Mouse (Mus musculus) lung, postnatal 4 days (tissue): ENCODE measurements around the gene Cdkn1a.
"Not testable (repeated sequence)": the region's sequence is repeated elsewhere in the genome, so short reads cannot be mapped to it uniquely, and the experiment has no call there.

Experiments used
- DNase-seq, 2 experiments: peaks; one replicate each; pipeline ENCODE4 v3.0.0; 2021

Cdkn1a gene

DNA sequence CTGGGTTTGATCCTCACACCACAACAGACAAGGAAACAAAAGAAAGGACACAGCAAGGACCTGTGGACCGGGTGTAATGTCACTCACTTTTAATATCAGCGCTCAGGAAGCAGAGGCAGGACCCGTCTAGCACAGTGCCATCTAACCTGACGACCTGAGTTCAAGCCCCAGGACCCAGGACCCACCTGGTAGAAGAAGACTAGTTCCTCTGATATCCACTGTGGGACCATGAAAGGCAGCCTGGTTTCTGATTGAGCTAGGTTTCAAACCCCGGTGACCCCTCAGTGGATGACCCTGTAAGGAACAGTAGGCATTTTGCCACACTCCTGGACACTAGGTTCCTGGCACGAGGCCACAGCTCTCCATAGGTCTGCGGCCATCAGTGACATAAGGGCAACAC is 6.1 kb upstream of the Cdkn1a start:
- no peak for DNase-seq

DNA sequence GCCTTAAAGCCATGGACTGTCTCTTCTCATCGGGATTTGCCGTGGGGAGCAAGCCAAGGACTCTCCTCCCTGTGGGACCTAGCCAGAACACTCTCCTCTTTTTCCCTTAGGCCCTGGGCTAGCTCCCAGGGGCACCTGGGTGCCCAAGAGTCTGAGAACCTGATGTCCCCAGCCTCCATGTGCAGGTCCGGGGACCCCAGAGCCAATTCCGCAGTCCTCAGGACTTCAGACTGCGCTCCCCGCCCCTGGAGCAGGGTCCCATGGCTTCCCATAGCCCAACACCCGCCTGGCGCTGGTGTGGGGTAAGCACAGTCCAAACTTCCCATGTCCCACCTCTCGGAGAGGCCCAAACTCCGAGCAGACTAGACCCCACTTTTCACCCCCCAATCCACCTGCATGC is 5.5 kb upstream of the Cdkn1a start:
- peak in 1 of 2 experiments; percentile 17 for DNase-seq

DNA sequence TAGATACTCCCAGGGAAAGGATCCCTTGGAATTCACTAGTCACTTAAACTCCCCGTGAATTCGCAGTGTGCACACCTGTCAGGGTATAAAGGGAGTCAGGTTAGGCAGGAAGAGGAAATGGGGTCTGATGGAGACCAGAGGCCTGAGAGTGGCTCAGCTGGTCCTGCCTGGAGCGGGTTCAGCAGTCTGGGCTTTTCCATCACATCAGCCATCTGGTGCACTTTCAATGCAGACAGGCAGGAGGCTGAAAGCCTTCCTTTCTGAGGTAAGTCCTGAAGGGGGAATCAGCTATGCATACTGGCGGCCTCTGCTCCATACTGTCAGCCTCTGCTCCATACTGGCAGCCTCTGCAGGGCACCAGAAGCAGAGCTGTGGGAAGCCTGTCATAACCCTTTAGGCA is 3.9 kb upstream of the Cdkn1a start:
- peak in 1 of 2 experiments; percentile 8 for DNase-seq

DNA sequence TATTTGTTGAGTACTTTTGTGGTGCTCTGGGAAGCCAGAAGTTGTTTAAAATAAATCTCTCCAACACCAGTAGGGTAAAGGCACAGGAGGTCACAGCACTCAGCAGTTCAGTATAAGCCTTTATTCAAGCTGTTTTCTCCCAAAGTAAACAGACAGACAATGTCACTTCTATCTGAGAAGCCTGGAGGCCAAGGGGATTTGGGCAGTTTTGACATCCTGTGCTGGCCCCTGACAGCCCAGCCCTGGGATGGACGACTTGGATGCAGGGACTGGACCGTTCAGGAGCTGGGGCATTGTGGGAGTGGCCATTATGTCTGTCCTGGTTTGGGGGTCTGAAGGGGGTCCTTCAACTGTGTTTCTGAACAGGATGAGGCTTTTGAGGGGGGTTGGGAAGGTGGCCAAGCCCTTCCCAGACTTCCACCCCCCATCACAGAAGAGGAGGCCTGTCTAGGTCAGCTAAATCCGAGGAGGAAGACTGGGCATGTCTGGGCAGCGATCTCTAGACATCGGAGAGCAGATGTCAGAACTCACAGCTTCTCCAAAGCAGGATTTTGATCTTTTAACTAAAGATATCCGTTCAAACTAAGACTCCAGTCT is 670 bp downstream of the Cdkn1a start:
- no peak for DNase-seq

DNA sequence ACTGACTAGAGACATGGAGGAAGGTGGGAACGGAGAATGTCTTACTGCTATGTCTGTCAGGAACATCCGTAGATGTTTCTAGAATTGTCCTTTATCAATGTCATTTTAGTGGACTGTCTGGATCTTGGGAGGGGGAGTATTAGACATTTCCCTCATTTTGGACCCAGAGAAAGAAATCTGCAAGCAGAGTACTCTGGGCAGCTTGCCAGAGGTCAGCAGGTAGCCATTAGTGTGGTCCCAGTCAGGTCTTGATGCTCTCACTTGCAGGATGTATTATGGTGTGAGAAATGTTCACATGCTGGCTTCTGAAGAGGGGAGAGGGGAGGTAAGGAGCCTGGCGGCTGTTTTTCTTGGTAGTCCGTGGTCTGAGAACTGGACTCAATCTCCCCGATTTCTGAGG is 1.7 kb downstream of the Cdkn1a start:
- DNase-seq = no peak

DNA sequence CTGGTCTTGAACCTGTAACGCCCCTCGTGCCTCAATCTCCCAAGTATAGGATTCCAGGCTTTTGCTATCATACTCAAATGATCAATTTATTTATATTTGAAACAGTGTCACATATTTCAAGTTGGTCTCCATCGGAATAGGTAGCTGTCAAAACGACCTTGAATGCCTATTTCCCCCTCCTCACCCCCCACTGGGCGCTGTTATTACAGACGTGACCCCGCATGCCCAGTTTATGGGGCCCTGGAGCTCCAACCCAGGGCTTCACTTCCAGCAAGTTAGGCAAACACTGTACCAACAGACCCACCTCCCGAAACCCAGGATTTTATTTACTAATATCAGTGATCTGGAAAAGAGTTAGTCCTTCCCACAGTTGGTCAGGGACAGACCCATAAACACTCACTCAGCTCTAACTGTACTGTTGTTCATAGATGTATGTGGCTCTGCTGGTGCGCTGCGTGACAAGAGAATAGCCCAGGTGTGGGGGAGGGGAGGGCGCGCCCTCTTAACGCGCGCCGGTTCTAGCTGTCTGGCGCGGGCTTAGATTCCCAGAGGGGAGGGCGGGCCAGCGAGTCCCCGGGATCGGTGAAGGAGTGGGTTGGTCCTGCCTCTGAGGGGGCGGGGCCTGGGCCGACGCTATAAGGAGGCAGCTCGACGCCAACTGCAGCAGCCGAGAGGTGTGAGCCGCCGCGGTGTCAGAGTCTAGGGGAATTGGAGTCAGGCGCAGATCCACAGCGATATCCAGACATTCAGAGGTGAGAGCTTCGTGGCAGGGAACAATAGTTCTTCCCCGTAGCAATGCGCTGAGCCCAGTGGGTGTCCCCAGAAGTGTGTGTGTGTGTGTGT is 2.6 kb downstream of the Cdkn1a start:
- peak; percentile 93 to 94 for DNase-seq

DNA sequence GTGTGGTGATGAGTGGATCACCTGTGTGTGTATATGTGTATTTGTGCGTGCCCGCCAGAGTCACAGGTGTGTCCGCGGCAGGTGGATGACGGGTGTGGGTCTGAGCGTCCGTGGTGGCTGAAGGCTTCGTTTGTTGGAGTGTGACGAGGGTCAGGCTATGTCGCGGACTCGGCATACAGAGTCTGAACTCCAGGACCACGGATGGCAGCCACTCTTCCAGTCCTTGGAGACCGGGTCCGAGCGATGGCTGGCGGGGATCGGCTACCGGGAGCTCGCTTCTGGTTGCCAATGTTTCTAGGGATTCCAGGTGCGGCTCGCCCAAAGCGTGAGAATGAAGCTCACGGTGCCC is 3.2 kb downstream of the Cdkn1a start:
- DNase-seq = no peak

DNA sequence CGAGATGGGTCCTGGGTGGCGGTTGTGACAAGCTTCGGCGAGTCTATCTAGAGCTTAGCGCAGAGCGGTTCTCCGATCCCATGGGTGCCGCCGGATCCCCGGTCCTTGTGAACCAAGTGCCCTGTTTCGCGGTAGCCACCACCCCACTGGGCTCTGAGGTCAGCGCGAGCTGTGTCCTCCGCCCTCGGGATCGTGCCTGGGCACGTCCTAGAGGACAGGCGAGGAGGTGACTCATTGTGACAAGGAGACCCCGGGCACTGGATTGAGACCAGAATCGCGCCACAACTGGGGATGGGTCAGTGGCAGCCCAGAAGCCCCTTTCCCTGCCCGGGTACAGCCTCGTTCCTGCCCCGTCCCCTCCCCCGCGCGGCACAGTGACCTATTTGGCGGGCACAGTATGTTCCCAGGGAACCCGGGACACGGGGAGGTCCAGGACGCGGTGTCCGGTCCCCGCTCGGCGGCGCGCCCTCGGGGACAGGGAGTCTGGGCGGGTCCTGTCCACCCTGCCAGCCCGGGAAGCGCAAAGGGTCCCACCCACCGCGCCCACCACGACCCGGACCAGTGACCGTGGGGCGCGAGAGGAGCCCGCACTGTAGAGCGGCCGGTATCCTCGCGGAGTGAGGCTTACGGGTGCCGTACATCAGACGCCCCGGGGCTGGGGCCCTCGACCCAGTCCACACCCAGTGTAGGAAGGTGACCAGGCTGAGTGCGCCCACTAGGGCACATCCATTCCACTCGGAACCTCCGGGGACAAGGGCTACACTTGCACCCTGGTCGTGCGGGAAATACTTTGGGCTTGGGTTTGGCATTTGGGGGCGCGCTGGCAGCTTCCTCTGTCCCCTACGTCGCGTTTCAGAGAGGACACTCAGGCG is 3.8 kb downstream of the Cdkn1a start:
- peak; percentile 81 to 85 for DNase-seq

DNA sequence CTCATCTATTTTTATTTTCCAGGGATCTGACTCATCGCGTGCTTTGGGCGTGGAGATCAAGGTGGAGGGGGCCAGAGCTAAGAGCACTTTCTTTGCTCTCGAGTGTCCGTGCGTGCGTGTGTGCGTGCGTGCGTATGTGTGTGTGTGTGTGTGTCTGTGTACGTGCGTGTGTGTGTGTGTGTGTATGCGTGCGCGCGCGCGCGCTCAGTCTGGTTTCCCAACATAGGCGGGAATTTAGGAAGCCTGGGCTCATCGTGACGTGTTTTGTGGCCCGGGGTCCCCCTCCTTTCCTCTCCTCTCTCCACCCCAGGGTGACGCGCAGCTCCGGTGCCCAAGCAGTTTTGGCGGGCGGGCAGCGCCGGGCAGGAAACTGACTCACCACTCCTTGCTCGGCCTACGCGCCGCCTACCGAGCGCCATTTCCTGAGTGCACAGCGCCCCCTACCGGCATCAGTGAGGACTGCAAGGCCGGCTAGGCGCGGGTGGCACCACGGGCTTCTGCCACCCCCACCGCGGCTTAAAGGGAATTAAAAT is 4.5 kb downstream of the Cdkn1a start:
- peak; percentile 98 for DNase-seq

DNA sequence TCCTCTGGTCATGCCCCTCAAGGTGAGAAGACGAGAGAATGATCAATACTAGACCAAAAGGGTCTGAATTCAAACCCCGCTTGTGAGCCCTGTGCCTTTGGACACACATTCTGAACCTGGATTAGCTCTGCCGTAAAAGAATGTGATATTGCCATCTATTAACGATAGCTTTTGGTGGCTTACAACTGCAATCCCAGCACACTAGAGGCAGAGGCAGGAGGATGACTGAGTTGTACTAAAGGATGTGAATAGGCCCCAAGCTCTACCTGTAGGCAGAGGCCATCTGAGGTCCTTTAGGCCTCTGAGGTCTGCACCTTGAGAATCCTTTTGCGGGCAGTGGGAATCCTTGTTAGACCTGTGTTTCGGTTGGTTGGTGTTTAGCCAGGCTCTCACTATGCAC is 5.5 kb downstream of the Cdkn1a start:
- no peak for DNase-seq

DNA sequence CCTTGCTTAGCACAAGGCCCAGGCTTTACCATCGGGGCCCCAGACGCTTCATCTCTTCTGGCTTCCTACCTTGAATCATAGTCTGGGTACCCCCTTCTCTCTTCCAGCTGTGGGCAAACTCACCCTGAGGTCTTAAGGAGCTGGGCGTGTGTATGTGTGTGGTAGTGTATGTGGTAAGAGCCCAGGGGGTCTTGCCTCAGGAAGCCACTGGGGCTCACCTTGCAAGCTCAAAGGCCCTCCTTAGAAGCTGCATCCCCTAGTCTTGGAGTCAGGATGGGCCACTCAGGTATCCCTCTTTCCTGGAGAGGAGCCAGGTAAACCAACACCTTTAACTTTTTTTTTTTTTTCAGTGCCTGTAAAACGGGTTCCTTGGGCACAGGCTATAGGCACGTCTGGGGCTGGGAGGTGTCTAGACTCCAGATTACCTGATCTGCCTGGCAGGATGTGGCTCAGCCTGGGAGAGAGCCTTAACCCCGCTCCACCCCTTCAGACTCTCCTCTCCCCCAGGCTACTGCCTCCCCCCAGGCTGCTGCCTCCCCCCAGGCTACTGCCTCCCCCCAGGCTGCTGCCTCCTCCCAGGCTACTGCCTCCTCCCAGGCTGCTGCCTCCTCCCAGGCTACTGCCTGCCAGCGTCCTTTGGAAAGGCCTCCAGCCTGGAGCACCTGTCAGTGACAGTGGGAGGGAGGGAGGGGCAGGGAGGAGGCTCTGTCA is 6.2 kb downstream of the Cdkn1a start:
- DNase-seq = no peak

DNA sequence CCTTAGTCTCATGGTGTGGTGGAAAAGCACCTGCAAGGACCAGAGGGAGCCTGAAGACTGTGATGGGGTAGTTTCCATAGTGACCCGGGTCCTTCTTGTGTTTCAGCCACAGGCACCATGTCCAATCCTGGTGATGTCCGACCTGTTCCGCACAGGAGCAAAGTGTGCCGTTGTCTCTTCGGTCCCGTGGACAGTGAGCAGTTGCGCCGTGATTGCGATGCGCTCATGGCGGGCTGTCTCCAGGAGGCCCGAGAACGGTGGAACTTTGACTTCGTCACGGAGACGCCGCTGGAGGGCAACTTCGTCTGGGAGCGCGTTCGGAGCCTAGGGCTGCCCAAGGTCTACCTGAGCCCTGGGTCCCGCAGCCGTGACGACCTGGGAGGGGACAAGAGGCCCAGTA is 7.5 kb downstream of the Cdkn1a start:
- no peak for DNase-seq

DNA sequence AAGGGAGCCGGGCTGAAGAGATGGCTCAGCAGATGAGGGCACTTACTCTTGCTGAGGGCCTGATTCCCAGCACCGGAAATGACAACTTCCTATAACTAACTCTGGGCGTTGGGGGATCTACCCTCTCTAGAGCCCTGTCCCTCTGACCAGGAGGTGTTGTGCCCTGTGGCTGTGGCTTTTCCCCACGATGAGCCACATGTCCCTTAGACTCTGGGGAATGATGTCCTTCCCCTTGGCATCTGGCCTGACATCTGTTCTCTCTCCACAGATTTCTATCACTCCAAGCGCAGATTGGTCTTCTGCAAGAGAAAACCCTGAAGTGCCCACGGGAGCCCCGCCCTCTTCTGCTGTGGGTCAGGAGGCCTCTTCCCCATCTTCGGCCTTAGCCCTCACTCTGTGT is 8.3 kb downstream of the Cdkn1a start:
- peak in 1 of 2 experiments; percentile 3 for DNase-seq

DNA sequence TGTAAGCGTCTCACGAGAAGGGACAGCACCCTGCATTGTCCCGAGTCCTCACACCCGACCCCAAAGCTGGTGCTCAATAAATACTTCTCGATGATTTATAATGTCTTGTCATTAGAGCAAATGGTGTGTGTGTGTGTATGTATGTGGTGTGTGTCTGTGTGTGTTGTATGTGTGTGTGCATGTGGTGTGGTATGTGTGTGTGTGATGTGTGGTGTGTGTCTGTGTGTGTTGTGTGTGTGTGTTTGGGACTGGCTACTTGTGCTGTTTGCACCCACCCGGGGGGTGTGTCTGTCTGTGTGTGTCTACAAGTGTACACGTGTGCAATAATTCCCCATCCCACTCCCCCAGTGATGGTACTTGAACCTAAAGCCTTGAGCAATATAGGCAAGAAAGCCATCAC is 9.9 kb downstream of the Cdkn1a start:
- DNase-seq = no peak

DNA sequence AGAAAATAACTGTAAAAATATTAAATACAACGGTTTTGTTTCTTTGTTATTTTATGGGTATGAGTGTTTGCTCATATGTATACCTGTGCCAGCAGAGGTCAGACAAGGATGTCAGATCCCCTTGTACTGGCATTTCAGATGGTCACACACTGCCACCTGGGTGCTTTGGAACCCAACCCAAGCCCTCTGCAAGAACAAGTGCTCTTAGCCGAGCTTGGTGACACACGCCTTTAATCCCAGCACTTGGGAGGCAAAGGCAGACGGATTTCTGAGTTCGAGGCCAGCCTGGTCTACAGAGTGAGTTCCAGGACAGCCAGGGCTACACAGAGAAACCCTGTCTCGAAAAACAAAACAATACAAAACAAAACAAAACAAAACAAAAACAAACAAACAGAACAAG is 19.6 kb downstream of the Cdkn1a start:
- DNase-seq = not testable (repeated sequence)

DNA sequence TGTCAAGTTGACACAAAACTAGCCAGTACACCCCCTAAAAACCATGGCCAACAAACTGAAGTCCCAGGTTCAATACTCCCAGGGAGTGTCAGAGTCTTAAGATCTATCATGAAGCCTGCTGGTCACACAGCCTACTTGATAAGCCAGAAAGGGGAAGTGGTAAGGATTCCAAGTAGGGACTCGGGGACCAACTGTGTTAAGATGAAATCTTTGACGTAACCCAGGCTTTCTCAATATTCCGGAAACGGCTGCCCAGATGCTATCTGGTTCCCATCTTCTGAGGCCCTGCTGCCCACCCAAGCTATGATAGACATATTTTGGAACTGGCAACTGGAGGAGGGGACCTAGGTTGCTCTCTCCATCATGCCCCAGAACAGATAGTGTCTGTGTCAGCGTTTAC is 20.6 kb downstream of the Cdkn1a start:
- no peak for DNase-seq

DNA sequence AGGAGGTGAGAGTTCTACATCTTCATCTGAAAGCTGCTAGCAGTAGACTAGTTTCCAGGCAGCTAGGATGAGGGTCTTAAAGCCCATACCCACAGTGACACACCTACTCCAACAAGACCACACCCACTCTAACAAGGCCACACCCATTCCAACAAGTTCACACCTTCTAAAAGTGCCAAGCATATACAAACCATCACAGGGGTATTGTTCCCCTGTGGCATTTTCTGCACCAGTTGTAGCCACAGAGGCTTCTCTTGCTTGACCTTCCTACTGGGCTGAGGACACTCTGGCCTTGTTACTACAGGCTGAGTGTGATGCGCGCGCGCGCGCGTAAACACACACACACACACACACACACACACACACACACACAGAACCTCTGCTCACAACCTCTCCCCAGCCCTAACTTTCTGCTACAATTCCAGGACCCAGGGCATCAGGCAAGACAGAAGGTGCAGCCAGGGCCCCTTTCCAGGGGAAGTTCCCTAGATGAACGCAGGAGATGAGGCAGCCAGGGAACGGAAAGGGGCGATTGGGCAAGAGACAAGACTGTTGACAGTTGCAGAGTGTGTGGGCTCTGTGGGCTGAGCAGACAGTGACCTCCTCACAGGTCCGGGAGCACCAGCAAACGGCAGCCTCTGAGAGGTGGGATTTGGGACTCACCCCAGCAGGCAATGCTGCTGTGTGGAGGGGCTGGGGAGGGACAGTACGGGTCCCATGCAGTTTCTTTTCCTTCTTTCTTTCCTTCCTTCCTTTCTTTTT is 23.0 kb downstream of the Cdkn1a start, which contains the start of gene Rab44:
TSS of gene Rab44 (plus strand) at position 555 of the 762 bp plus-strand sequence.
- peak in 1 of 2 experiments; percentile 56 for DNase-seq

DNA sequence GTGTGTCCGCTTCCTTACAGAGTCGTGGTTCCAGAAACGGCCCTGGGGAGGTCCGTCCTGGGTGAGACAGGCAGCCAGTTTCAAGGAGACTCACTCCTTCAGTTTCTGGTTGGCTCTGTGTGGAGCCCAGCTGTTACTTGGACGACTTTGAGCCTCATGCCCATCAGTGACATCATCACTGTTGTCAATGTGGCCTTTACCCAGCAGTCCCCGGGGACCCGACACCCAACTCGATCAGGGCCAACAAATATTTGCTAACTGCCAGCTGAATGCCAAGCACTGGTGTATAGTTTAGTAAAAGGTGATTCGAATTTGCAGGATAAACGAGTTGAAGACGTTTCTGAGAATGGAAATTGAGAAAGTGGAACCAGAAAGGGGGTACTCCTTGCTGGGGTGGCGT is 25.2 kb downstream of the Cdkn1a start:
- DNase-seq = no peak

DNA sequence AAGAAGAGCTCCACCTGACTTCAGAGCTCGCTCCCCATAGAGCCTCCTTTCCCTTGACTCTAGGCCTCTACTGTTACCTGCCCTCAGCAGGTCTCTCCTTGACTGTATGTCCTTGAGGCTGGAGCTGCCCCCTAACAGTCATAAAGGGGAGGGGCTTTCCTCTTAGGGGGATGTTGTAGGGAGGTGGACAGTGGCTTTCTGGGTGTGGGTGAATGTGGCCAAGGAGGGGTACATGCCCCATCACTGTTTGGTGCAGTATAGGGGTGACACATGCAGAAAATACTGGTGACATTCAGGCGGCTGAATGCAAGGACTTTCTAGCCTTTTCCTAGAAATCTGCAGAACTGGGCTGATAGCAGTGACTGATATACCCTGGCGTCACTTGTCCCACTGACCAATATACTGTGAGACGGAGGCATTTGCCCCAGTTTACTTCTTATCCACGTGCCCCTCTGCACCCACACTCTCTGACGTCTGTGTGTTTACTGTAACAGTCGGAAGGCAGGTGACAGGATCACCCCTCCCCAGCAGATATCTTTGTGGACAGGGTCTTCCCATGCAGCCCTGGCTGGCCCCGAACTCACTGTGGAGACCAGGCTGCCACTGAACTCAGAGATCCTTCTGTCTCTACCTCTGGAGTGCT is 26.4 kb downstream of the Cdkn1a start:
- DNase-seq = no peak

DNA sequence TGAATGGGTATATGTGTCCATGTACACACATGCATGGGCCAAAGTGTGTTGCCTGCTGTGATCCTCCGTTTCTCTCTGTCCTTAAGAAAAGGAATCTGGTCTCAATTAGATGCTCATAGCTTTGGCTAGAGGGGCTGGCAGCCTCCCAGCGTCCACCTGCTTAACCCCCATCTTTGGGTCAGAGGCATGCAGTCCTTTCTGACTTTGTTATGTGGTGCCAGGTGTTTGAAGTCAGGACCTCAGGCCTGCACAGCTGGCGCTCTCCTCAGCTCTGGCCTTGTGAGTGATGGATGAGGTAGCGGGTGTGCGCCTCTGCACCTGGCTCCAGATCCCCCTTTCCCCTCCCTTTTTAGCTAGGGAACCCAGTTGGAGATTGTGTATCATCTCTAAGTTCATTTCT is 27.3 kb downstream of the Cdkn1a start:
- no peak for DNase-seq

DNA sequence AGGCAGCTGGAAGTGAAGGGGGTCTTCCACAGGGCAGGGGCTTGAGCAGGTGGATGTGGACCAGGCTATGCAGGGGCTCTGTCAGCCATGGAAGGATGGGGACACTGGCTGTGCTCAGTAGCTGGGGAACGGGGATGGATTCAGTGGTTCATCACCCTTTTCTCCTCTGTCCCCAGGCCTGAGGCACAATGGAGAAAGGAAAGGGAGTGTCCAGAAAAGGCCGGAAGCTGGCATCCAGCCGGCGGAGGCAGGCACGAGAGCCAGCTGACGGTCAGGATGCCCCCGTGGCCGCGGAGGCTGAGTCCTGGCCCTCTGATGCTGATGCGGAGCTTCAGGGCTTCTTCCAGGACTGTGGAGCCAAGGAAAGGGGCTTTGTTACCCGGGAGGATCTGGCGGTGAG is 29.9 kb downstream of the Cdkn1a start:
- DNase-seq = peak; percentile 66 to 83
